Mouse (Mus musculus): ENCODE measurements around the gene Aifm3. TPM values are rescaled to one million over a fixed set of nuclear protein-coding genes. Genes with fewer than 3 reads are reported as not detected.
"Not testable (repeated sequence)": the region's sequence is repeated elsewhere in the genome, so short reads cannot be mapped to it uniquely, and the experiment has no call there.

The Aifm3 gene
- polyA plus RNA-seq, 1 experiment, result 0.23 TPM

- no peaks in the 10 kb centered on the region for H3K4me1 ChIP-seq (ENCODE audit: control insufficient read depth, insufficient read depth, insufficient read length)
- WGBS, result 74% methylated on average over 10 of the region's 10 CpGs
- no peak for DNase-seq (ENCODE audit: low read depth in 1 of 2, low spot score in 2 of 2)
- H3K4me3 ChIP-seq (ENCODE audit: extremely low read depth, insufficient read depth, insufficient read length), result no peak overlapping the region
- no peak overlapping the region for H3K27ac ChIP-seq (ENCODE audit: insufficient read depth, low read length)
- TF ChIP-seq CTCF (IDR thresholded peaks at IDR 0.05; ENCODE audit: extremely low read depth, insufficient read depth, insufficient read length, insufficient replicate concordance) (no peak), POLR2A (IDR thresholded peaks at IDR 0.05; ENCODE audit: low read depth, low read length) (no peak)
- H3K36me3 ChIP-seq (ENCODE audit: control insufficient read depth, insufficient read depth, low read length), result no peaks in the 10 kb centered on the region
- H3K27me3 ChIP-seq (ENCODE audit: control insufficient read depth, insufficient read depth, low read length), result no peaks in the 10 kb centered on the region
These were observed 10.0 kb downstream of the Aifm3 start for GRCm38 (mm10) chr16:17499249-17499883.

- no peaks in the 10 kb centered on the region for H3K4me1 ChIP-seq (ENCODE audit: control insufficient read depth, insufficient read depth, insufficient read length)
- 65% methylated on average over 4 of the region's 4 CpGs for WGBS
- no peaks in the 10 kb centered on the region for H3K27me3 ChIP-seq (ENCODE audit: control insufficient read depth, insufficient read depth, low read length)
- H3K27ac ChIP-seq (ENCODE audit: insufficient read depth, low read length), result no peak overlapping the region
- no peak for DNase-seq (ENCODE audit: low read depth in 1 of 2, low spot score in 2 of 2)
- H3K4me3 ChIP-seq (ENCODE audit: extremely low read depth, insufficient read depth, insufficient read length), result no peak overlapping the region
- TF ChIP-seq POLR2A (IDR thresholded peaks at IDR 0.05; ENCODE audit: low read depth, low read length), result no peak
- no peak for TF ChIP-seq CTCF (IDR thresholded peaks at IDR 0.05; ENCODE audit: extremely low read depth, insufficient read depth, insufficient read length, insufficient replicate concordance)
- H3K36me3 ChIP-seq (ENCODE audit: control insufficient read depth, insufficient read depth, low read length), result no peaks in the 10 kb centered on the region
These were observed 13.3 kb downstream of the Aifm3 start for GRCm38 (mm10) chr16:17502681-17503080.

DNA sequence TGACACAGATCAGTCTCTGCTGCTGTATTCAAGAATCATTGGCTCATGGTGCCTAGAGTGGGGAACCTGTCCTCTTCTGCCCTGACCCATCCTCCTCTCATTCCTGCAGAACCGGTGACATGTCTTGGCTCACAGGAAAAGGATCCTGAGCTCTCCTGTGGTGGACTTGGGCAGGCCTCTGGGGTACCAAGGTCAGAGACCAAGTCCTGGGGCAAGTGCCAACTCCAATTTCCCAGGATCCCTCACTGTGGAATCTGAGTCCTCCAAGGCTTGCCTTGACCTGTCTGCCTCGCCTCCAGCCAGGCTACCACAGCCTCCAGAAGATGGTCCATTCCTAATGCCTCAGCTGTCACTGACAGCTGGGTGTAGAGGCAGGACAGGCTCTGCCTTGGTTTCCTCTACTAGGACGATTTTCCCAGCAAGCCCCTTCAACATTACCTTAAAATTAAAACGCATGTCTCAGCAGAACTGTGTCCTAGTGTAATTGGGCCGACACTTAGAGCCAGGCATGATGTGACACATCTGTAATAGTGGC lies 17.7 kb downstream of the Aifm3 start:
- Histone ChIP-seq H3K4me1 (ENCODE audit: control insufficient read depth, insufficient read depth, insufficient read length) (peaks cover 5% of the 10 kb centered on the region; the same call in 1 of the 2 replicates), H3K27me3 (ENCODE audit: control insufficient read depth, insufficient read depth, low read length) (no peaks in the 10 kb centered on the region), H3K4me3 (ENCODE audit: extremely low read depth, insufficient read depth, insufficient read length) (no peak overlapping the region), H3K36me3 (ENCODE audit: control insufficient read depth, insufficient read depth, low read length) (0 out of 2 replicates have a peak, but pooled peaks cover 3% of the 10 kb centered on the region), H3K27ac (ENCODE audit: insufficient read depth, low read length) (no peak overlapping the region)
- 84% methylated on average over 5 of the region's 5 CpGs for WGBS
- TF ChIP-seq CTCF (IDR thresholded peaks at IDR 0.05; ENCODE audit: extremely low read depth, insufficient read depth, insufficient read length, insufficient replicate concordance) (no peak), POLR2A (IDR thresholded peaks at IDR 0.05; ENCODE audit: low read depth, low read length) (no peak)
- no peak for DNase-seq (ENCODE audit: low read depth in 1 of 2, low spot score in 2 of 2)

DNA sequence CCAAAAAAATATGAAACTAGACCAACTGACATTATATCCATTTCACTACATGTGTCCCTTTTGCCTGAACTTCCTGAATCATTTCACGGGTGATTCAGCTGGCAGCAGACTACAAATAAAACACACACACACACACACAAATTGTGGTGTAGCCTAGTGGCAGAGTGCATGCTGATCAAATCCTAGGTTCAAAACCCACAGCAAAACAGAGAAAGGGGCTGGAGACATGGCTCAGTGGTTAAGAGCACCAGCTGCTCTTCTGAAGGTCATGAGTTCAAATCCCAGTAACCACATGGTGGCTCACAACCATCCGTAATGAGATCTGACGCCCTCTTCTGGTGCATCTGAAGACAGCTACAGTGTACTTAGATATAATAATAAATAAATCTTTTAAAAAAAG lies 18.6 kb downstream of the Aifm3 start:
- Histone ChIP-seq H3K27ac (ENCODE audit: insufficient read depth, low read length) (peak overlapping the region; percentile 77; the same call in 1 of the 2 replicates), H3K4me3 (ENCODE audit: extremely low read depth, insufficient read depth, insufficient read length) (peak overlapping the region; percentile 79; the same call in 1 of the 2 replicates)
- H3K36me3 ChIP-seq (ENCODE audit: control insufficient read depth, insufficient read depth, low read length); DNase-seq (ENCODE audit: low read depth in 1 of 2, low spot score in 2 of 2); H3K4me1 ChIP-seq (ENCODE audit: control insufficient read depth, insufficient read depth, insufficient read length); H3K27me3 ChIP-seq (ENCODE audit: control insufficient read depth, insufficient read depth, low read length): not testable (repeated sequence)
- 9% methylated on average over 3 of the region's 3 CpGs for WGBS

DNA sequence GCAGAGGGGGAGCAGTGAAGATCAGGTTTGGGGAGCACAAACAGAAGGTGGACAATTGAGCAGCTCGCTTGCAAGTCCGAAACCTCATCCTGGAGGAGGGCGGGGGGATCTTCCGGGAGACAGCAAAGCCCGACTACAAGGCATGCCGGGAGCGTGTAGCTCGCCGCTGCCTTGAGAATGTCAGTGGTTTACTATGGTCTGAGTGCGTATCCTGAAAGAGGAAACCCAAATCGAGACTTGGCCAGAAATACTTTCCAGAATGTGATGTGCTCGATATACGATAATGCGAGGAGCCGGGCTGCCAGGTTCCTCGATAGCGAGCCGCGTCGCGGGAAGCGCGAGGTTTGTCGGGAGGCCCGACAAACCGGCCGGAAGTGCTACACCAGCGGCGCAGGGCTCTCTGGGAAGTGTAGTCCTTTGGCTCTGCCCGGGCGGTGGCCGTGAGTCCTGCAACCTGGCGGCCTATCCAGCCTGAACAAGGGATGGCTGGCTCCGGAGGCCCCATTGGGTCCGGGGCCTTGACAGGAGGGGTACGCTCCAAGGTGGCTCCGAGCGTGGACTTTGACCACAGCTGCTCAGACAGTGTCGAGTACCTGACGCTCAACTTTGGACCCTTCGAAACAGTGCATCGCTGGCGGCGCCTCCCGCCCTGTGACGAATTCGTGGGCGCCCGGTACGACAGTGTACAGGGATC lies 19.3 kb downstream of the Aifm3 start, which contains the start of gene Lztr1:
Gene Lztr1, plus strand, starts transcription at position 143 of the 694 bp plus-strand sequence.
- WGBS, result under 1% methylated on average over 50 of the region's 50 CpGs
- H3K27me3 ChIP-seq (ENCODE audit: control insufficient read depth, insufficient read depth, low read length), result no peaks in the 10 kb centered on the region

DNA sequence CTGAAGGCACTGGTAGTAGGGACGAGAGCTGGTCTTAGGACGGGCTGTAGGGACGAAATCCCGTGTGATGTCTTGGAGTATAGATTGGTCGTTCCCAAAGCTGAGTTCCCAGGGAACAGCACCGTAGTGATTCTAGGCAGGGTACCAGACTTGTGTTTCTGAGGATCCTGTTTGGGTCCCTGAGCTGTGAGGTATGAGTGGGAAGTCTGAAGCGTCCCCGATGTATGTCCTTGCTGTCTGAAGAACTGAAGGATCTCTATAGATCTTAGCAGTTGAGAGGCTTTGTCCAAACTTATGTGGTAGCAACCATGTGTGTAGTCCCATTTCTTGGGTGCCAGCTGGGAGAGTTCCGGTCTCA lies 19.8 kb downstream of the Aifm3 start:
- Histone ChIP-seq H3K27ac (ENCODE audit: insufficient read depth, low read length) (peak overlapping the region; percentile 4; the same call in 1 of the 2 replicates), H3K27me3 (ENCODE audit: control insufficient read depth, insufficient read depth, low read length) (no peaks in the 10 kb centered on the region), H3K36me3 (ENCODE audit: control insufficient read depth, insufficient read depth, low read length) (peaks cover 6% of the 10 kb centered on the region; the same call in 1 of the 2 replicates), H3K4me1 (ENCODE audit: control insufficient read depth, insufficient read depth, insufficient read length) (peaks cover 5% of the 10 kb centered on the region; the same call in 1 of the 2 replicates), H3K4me3 (ENCODE audit: extremely low read depth, insufficient read depth, insufficient read length) (peak overlapping the region; percentile 79)
- no peak for TF ChIP-seq POLR2A (IDR thresholded peaks at IDR 0.05; ENCODE audit: low read depth, low read length)
- TF ChIP-seq CTCF (IDR thresholded peaks at IDR 0.05; ENCODE audit: extremely low read depth, insufficient read depth, insufficient read length, insufficient replicate concordance), result no peak
- no peak for DNase-seq (ENCODE audit: low read depth in 1 of 2, low spot score in 2 of 2)
- WGBS, result 3% methylated on average over 9 of the region's 9 CpGs

More for the DNA sequence above, 19.3 kb downstream of the Aifm3 start, which contains the start of gene Lztr1:
- peak; percentile 63 to 83 for DNase-seq (ENCODE audit: low read depth in 1 of 2, low spot score in 2 of 2)
- Histone ChIP-seq H3K36me3 (ENCODE audit: control insufficient read depth, insufficient read depth, low read length) (peaks cover 6% of the 10 kb centered on the region; the same call in 1 of the 2 replicates), H3K4me3 (ENCODE audit: extremely low read depth, insufficient read depth, insufficient read length) (peak within 1 kb of the TSS; percentile 79), H3K27ac (ENCODE audit: insufficient read depth, low read length) (peak within 1 kb of the TSS; percentile 77), H3K4me1 (ENCODE audit: control insufficient read depth, insufficient read depth, insufficient read length) (peaks cover 5% of the 10 kb centered on the region; the same call in 1 of the 2 replicates)
- TF ChIP-seq CTCF (IDR thresholded peaks at IDR 0.05; ENCODE audit: extremely low read depth, insufficient read depth, insufficient read length, insufficient replicate concordance) (no peak), POLR2A (IDR thresholded peaks at IDR 0.05; ENCODE audit: low read depth, low read length) (peak; percentile 26; the same call in 1 of the 2 replicates)
